Mouse (Mus musculus): ENCODE results near the gene Ckap2. TPM values are rescaled to one million over a fixed set of nuclear protein-coding genes. Genes with fewer than 3 reads are reported as not detected.

Gene Ckap2
- total and polyA plus RNA-seq, 2 experiments from 2014 or later = 5.4 to 7.5 TPM

DNA sequence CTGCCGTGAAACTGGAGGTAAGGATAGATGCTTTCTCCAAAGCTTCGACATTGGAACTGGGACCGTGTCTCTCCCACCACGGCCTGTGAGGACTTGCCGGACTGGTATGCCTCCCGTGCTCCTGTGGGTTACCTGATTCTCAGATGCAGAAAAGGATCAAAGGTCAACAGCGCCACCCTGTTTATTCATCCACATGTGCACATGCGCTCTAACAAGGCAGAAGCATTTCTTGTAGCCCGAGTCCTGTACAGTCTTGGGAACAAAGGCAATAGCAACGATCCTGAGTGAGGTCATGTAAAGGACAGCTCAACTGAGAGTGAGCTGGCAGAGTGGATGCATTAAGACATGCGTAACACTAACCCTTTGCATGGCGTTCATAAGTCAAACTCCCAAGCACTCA is 53.6 kb downstream of the Ckap2 start:
- Histone ChIP-seq H3K27ac (ENCODE audit: low read depth, low read length) (no peak overlapping the region), H3K4me2 (ENCODE audit: low read depth, low read length, poor library complexity, severe bottlenecking) (no peak overlapping the region), H3K4me3 (ENCODE audit: low read depth, low read length) (no peak overlapping the region), H3K4me1 (ENCODE audit: insufficient read depth, low read length) (no peaks in the 10 kb centered on the region), H3K27me3 (ENCODE audit: insufficient read depth, low read length) (no peaks in the 10 kb centered on the region), H3K36me3 (ENCODE audit: insufficient read depth, low read length) (peaks cover 5% of the 10 kb centered on the region), H3K9ac (replicated peaks; ENCODE audit: low read length, poor library complexity, severe bottlenecking) (no peak overlapping the region), H3K9me3 (ENCODE audit: low read length) (no peaks in the 10 kb centered on the region)
- no peak for DNase-seq (ENCODE audit: low spot score)
- no peak for TF ChIP-seq CTCF (IDR thresholded peaks at IDR 0.05)
- WGBS = 90% methylated on average over 12 of the region's 12 CpGs
- ATAC-seq (ENCODE audit: low FRiP score) = no peak

DNA sequence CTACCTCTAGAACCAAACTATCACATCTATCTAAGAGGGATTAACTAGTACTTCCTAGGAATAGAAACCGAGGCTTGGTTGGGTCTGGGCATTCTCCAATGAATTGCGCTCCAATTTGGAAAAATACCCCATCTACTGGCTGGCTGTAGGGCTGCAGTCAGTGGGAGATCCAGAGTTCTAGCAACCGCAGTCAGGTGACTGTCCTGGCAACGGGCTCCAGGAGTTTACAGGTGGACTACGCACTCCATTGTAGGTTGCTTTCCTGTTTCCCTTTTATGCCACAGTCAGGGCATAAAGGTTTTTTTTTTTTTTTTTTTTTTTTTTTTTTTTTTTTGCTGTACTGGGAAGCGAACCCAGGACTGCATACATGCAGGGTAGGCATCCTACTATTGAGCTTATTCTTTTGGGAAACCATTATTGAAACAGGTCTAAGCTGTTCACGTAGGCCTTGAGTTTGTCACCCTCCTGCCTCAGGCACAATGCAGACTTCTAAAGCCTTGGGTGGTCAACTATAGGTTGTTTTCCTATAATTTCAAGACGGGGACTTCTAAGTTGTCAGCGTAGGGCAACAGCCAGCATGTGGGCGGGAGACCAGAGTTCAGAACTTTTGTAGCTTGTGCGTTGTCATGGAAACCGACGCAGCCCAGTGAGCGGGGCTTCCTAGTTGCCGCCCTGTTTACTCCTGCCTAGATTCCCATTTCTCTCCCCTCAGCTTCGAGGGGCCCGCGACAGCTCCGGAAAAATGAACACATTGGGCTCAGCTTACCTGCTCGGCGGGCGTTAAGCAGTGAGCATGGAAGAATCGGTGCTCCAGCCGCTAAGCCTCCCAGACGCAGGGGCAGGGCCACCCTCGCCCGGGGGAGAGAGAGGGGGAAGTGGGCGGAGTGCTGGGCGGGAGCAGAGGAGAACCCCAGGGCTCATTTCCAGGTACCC is 61.1 kb downstream of the Ckap2 start, which contains the start of gene Nek5:
TSS of gene Nek5 (minus strand) at position 834 of the 933 bp plus-strand sequence.
- Histone ChIP-seq H3K4me3 (ENCODE audit: low read depth, low read length) (peak within 1 kb of the TSS; percentile 33), H3K36me3 (ENCODE audit: insufficient read depth, low read length) (no peaks in the 10 kb centered on the region; the same call in 1 of the 2 replicates), H3K27me3 (ENCODE audit: insufficient read depth, low read length) (no peaks in the 10 kb centered on the region), H3K4me1 (ENCODE audit: insufficient read depth, low read length) (no peaks in the 10 kb centered on the region), H3K9me3 (ENCODE audit: low read length) (no peaks in the 10 kb centered on the region), H3K27ac (ENCODE audit: low read depth, low read length) (no peak within 1 kb of the TSS), H3K4me2 (ENCODE audit: low read depth, low read length, poor library complexity, severe bottlenecking) (peak within 1 kb of the TSS; percentile 69), H3K9ac (replicated peaks; ENCODE audit: low read length, poor library complexity, severe bottlenecking) (0 out of 2 replicates have a peak within 1 kb of the TSS, but pooled peaks have one; percentile 26)
- DNase-seq (ENCODE audit: low spot score) (peak; percentile 65), ATAC-seq (ENCODE audit: low FRiP score) (peak; percentile 67)
- under 1% methylated on average over 29 of the region's 29 CpGs for WGBS
- peak; percentile 70 for TF ChIP-seq CTCF (IDR thresholded peaks at IDR 0.05)

Other genes with a start within 250 kb of the Ckap2 start
- not detected in 2 replicates for gene Defb35, start 247.5 kb downstream of the Ckap2 start, total RNA-seq (2014; rRNA removed)
- gene Defb35, start 247.5 kb downstream of the Ckap2 start, polyA plus RNA-seq (2015; fragmentation: Nextera tagmentation; extraction: Ambion mirVana) = not detected in 2 replicates
- gene Defb13, start 239.1 kb downstream of the Ckap2 start, total RNA-seq (2014; rRNA removed) = not detected in 2 replicates
- not detected in 2 replicates for gene Defb13, start 239.1 kb downstream of the Ckap2 start, polyA plus RNA-seq (2015; fragmentation: Nextera tagmentation; extraction: Ambion mirVana)
- not detected in 2 replicates for gene Fam90a1a, start 227.1 kb downstream of the Ckap2 start, total RNA-seq (2014; rRNA removed)
- gene Fam90a1a, start 227.1 kb downstream of the Ckap2 start, polyA plus RNA-seq (2015; fragmentation: Nextera tagmentation; extraction: Ambion mirVana) = not detected in 2 replicates
- not detected in 2 replicates for gene Ccdc70, start 216.0 kb downstream of the Ckap2 start, total RNA-seq (2014; rRNA removed)
- gene Ccdc70, start 216.0 kb downstream of the Ckap2 start, polyA plus RNA-seq (2015; fragmentation: Nextera tagmentation; extraction: Ambion mirVana) = not detected in 2 replicates
- 3.3 and 5.4 TPM in 2 replicates for gene Atp7b, start 125.5 kb downstream of the Ckap2 start, total RNA-seq (2014; rRNA removed)
- 1.6 TPM in 2 replicates for gene Atp7b, start 125.5 kb downstream of the Ckap2 start, polyA plus RNA-seq (2015; fragmentation: Nextera tagmentation; extraction: Ambion mirVana)
- 39.1 and 44.6 TPM in 2 replicates for gene Alg11, start 125.1 kb downstream of the Ckap2 start, total RNA-seq (2014; rRNA removed)
- 38.8 and 40.7 TPM in 2 replicates for gene Alg11, start 125.1 kb downstream of the Ckap2 start, polyA plus RNA-seq (2015; fragmentation: Nextera tagmentation; extraction: Ambion mirVana)
- 0.38 and 0.66 TPM in 2 replicates for gene Nek5, start 60.8 kb downstream of the Ckap2 start, total RNA-seq (2014; rRNA removed)
- gene Nek5, start 60.8 kb downstream of the Ckap2 start, polyA plus RNA-seq (2015; fragmentation: Nextera tagmentation; extraction: Ambion mirVana) = 0.59 and 1.1 TPM in 2 replicates
- gene Nek3, start 19.4 kb downstream of the Ckap2 start, total RNA-seq (2014; rRNA removed) = 4.1 and 4.4 TPM in 2 replicates
- 5.1 and 6.8 TPM in 2 replicates for gene Nek3, start 19.4 kb downstream of the Ckap2 start, polyA plus RNA-seq (2015; fragmentation: Nextera tagmentation; extraction: Ambion mirVana)
- 33.2 and 38.9 TPM in 2 replicates for gene Vps36, start 7.0 kb upstream of the Ckap2 start, total RNA-seq (2014; rRNA removed)
- 37.4 and 40.9 TPM in 2 replicates for gene Vps36, start 7.0 kb upstream of the Ckap2 start, polyA plus RNA-seq (2015; fragmentation: Nextera tagmentation; extraction: Ambion mirVana)
- gene Thsd1, start 41.5 kb upstream of the Ckap2 start, total RNA-seq (2014; rRNA removed) = 3.0 and 5.4 TPM in 2 replicates
- 4.5 and 4.6 TPM in 2 replicates for gene Thsd1, start 41.5 kb upstream of the Ckap2 start, polyA plus RNA-seq (2015; fragmentation: Nextera tagmentation; extraction: Ambion mirVana)
- gene Tpte, start 97.6 kb upstream of the Ckap2 start, total RNA-seq (2014; rRNA removed) = not detected in 2 replicates
- gene Tpte, start 97.6 kb upstream of the Ckap2 start, polyA plus RNA-seq (2015; fragmentation: Nextera tagmentation; extraction: Ambion mirVana) = not detected in 2 replicates
- gene Slc25a15, start 212.8 kb upstream of the Ckap2 start, total RNA-seq (2014; rRNA removed) = 6.0 and 7.7 TPM in 2 replicates
- 5.8 and 6.5 TPM in 2 replicates for gene Slc25a15, start 212.8 kb upstream of the Ckap2 start, polyA plus RNA-seq (2015; fragmentation: Nextera tagmentation; extraction: Ambion mirVana)
- 17.4 and 25.0 TPM in 2 replicates for gene Mrps31, start 225.5 kb upstream of the Ckap2 start, total RNA-seq (2014; rRNA removed)
- gene Mrps31, start 225.5 kb upstream of the Ckap2 start, polyA plus RNA-seq (2015; fragmentation: Nextera tagmentation; extraction: Ambion mirVana) = 33.5 TPM in 2 replicates